ENCODE assay signal across 13 mouse cellular contexts in genomic region chrX:102018890-102019289, GRCm38 (mm10). TPM values are rescaled to one million over a fixed set of nuclear protein-coding genes. Genes with fewer than 3 reads are reported as not detected.
DNase-seq lines count a peak whose midpoint lies in the region; ATAC-seq lines count a peak whose summit lies in the region.
"Had no signal": no experiment of that assay in that cellular context is flagged by ENCODE, and none has a peak within 500 bp of the region (broad histone marks: within the 10 kb centered on the region; RNA-seq: fewer than 3 reads in every experiment).

No protein-coding gene starts in this region.

- peaks cover 30% of the 10 kb centered on the region for H3K4me1 ChIP-seq in heart, embryonic 16.5 days (ENCODE audit: control insufficient read depth, insufficient read depth, low read length)
- peaks cover 17% of the 10 kb centered on the region for H3K4me1 ChIP-seq in limb, embryonic 13.5 days
- no peaks in the 10 kb centered on the region for H3K4me1 ChIP-seq in forebrain, embryonic 14.5 days (ENCODE audit: control insufficient read depth, insufficient read depth, low read length)
- H3K4me1 ChIP-seq: liver, embryonic 15.5 days had no signal

- no peaks in the 10 kb centered on the region for H3K9me3 ChIP-seq in heart, embryonic 16.5 days (replicated peaks; ENCODE audit: control insufficient read depth, low read length)
- H3K9me3 ChIP-seq in limb, embryonic 13.5 days, result no peaks in the 10 kb centered on the region
- H3K9me3 ChIP-seq in forebrain, embryonic 14.5 days (replicated peaks; ENCODE audit: control insufficient read depth, low read length), result no peaks in the 10 kb centered on the region
- H3K9me3 ChIP-seq: liver, embryonic 15.5 days had no signal

- no peaks in the 10 kb centered on the region for H3K36me3 ChIP-seq in heart, embryonic 16.5 days (ENCODE audit: control insufficient read depth, insufficient read depth)
- no peaks in the 10 kb centered on the region for H3K36me3 ChIP-seq in limb, embryonic 13.5 days
- no peaks in the 10 kb centered on the region for H3K36me3 ChIP-seq in forebrain, embryonic 14.5 days (ENCODE audit: control insufficient read depth, insufficient read depth, low read length)
- H3K36me3 ChIP-seq: liver, embryonic 15.5 days had no signal

- WGBS in heart, embryonic 16.5 days, result 22% methylated on average over 3 of the region's 3 CpGs
- 41% methylated on average over 3 of the region's 3 CpGs for WGBS in limb, embryonic 13.5 days
- 39% methylated on average over 3 of the region's 3 CpGs for WGBS in forebrain, embryonic 14.5 days

- peak; percentile 82 for DNase-seq in heart, adult 11 months
- DNase-seq in heart, postnatal 14 days, result no peak
- DNase-seq in left cerebral cortex, adult 18-20 months (ENCODE audit: low spot score in 2 of 2), result peak; percentile 24 to 47
- DNase-seq in left cerebral cortex, adult 11 months (ENCODE audit: low spot score), result no peak
- DNase-seq in forebrain, embryonic 14.5 days (ENCODE audit: low spot score), result no peak
- no peak for DNase-seq in embryo, embryonic 10 days (ENCODE audit: low spot score)
- DNase-seq: adrenal gland, postnatal 14 days; B cell, adult 2 months; cerebellum, adult 9-10 months had no signal

- peak overlapping the region; percentile 38 for H3K4me3 ChIP-seq in heart, embryonic 16.5 days (ENCODE audit: low read length)
- no peak overlapping the region for H3K4me3 ChIP-seq in limb, embryonic 13.5 days
- no peak overlapping the region for H3K4me3 ChIP-seq in forebrain, embryonic 14.5 days (ENCODE audit: low read depth, low read length)
- H3K4me3 ChIP-seq: erythroblast, embryonic 14.5 days; liver, embryonic 15.5 days had no signal

- peaks cover 3% of the 10 kb centered on the region; the same call in 1 of the 2 replicates for H3K27me3 ChIP-seq in heart, embryonic 16.5 days (ENCODE audit: control insufficient read depth, insufficient read depth, low read length)
- peaks cover 59% of the 10 kb centered on the region for H3K27me3 ChIP-seq in limb, embryonic 13.5 days
- H3K27me3 ChIP-seq in forebrain, embryonic 14.5 days (replicated peaks; ENCODE audit: control insufficient read depth, insufficient read depth, low read length), result no peaks in the 10 kb centered on the region

- H3K9ac ChIP-seq in heart, embryonic 16.5 days (ENCODE audit: low read length), result peak overlapping the region; percentile 43
- no peak overlapping the region for H3K9ac ChIP-seq in limb, embryonic 13.5 days
- no peak overlapping the region for H3K9ac ChIP-seq in forebrain, embryonic 14.5 days (ENCODE audit: low read length)
- H3K9ac ChIP-seq: liver, embryonic 15.5 days had no signal

- H3K4me2 ChIP-seq in heart, embryonic 16.5 days (ENCODE audit: low read depth, low read length), result peak overlapping the region; percentile 45
- H3K4me2 ChIP-seq in limb, embryonic 13.5 days (replicated peaks), result peak overlapping the region; percentile 28
- no peak overlapping the region for H3K4me2 ChIP-seq in forebrain, embryonic 14.5 days (ENCODE audit: low read length)
- H3K4me2 ChIP-seq: liver, embryonic 15.5 days had no signal

- peak overlapping the region; percentile 83 for H3K27ac ChIP-seq in heart, embryonic 16.5 days (ENCODE audit: low read length)
- peak overlapping the region; percentile 79; the same call in 1 of the 2 replicates for H3K27ac ChIP-seq in limb, embryonic 13.5 days
- no peak overlapping the region for H3K27ac ChIP-seq in forebrain, embryonic 14.5 days (ENCODE audit: low read depth, low read length)
- H3K27ac ChIP-seq: liver, embryonic 15.5 days had no signal

- ATAC-seq in heart, embryonic 16.5 days (replicated peaks; ENCODE audit: extremely low read depth, insufficient read depth, low FRiP score), result peak; percentile 72
- ATAC-seq in limb, embryonic 13.5 days (ENCODE audit: low FRiP score, low read depth), result peak; percentile 73
- no peak for ATAC-seq in forebrain, embryonic 14.5 days

- intact Hi-C loops in heart, postnatal 14 days (cut with DNase I), result no loop called here

RNA-seq across cellular contexts. Expression of gene Rtl5, which starts 52.2 kb away (rescaled TPM):
- 1 to 10 TPM; 1.6 to 2.7 TPM for total RNA-seq in heart, postnatal 14 days (2021)
- 10 to 100 TPM; 22.6 to 23.1 TPM for total RNA-seq in left cerebral cortex, adult 18-20 months (2021)
- polyA plus RNA-seq in heart, embryonic 16.5 days (2015; fragmentation: Nextera tagmentation; extraction: Ambion mirVana), result 0.42 and 1.5 TPM in 2 replicates
- polyA plus RNA-seq in limb, embryonic 13.5 days (2015; fragmentation: Nextera tagmentation; extraction: Ambion mirVana), result 2.7 and 3.8 TPM in 2 replicates
- polyA plus RNA-seq in forebrain, embryonic 14.5 days (2014; fragmentation: Nextera tagmentation; extraction: Ambion mirVana), result 9.6 and 11.0 TPM in 2 replicates

Comparison
In these comparisons a context has a peak if more than half of its experiments do, and no peak if none do; other contexts are left out.
1. DNase-seq: peak in heart, adult 11 months (single experiment) and left cerebral cortex, adult 18-20 months (2 of 2); none in heart, postnatal 14 days (0 of 2), left cerebral cortex, adult 11 months (single experiment), forebrain, embryonic 14.5 days (single experiment) and embryo, embryonic 10 days (single experiment).